Mouse (Mus musculus) lung, embryonic 14.5 days (tissue): ENCODE data around the gene Ak3. TPM values are rescaled to one million over a fixed set of nuclear protein-coding genes. Genes with fewer than 3 reads are reported as not detected.

ENCODE experiments used
- ATAC-seq: fragments of 200-750 bp; cut with Nextera tagmentation; 2 replicates; pipeline ENCODE4 v1.8.0; 2017; ENCODE audit warnings: mild to moderate bottlenecking, moderate TSS enrichment, moderate library complexity; ENCODE audit not compliant: insufficient read depth
- DNase-seq: peaks from one replicate; pipeline ENCODE4 v3.0.0-alpha.2; 2015
- H3K27ac ChIP-seq: fragments of 300-500 bp; sonication (generic); 2 replicates; pipeline ENCODE4 v1.5.1; 2014; ENCODE audit warnings: low read depth, mild to moderate bottlenecking, moderate library complexity
- H3K27me3 ChIP-seq: fragments of 300-500 bp; sonication (generic); 2 replicates; pipeline ENCODE4 v1.6.1; 2014; ENCODE audit warnings: low read length, control low read depth; ENCODE audit not compliant: insufficient read depth
- H3K36me3 ChIP-seq: fragments of 300-500 bp; sonication (generic); 2 replicates; pipeline ENCODE4 v1.6.1; 2014; ENCODE audit warnings: control low read depth; ENCODE audit not compliant: insufficient read depth
- H3K4me1 ChIP-seq: fragments of 300-500 bp; sonication (generic); 2 replicates; pipeline ENCODE4 v1.6.1; 2014; ENCODE audit warnings: antibody characterized with exemption, control low read depth; ENCODE audit not compliant: insufficient read depth
- H3K4me2 ChIP-seq: fragments of 300-500 bp; sonication (generic); 2 replicates; pipeline ENCODE4 v1.6.1; 2014; ENCODE audit warnings: mild to moderate bottlenecking
- H3K4me3 ChIP-seq: fragments of 300-500 bp; sonication (generic); 2 replicates; pipeline ENCODE4 v1.5.1; 2014; ENCODE audit warnings: low read depth, low read length
- H3K9ac ChIP-seq: fragments of 300-500 bp; sonication (generic); 2 replicates; pipeline ENCODE4 v1.6.1; 2014
- H3K9me3 ChIP-seq: fragments of 300-500 bp; sonication (generic); 2 replicates; pipeline ENCODE4 v1.6.1; 2016; ENCODE audit warnings: low read depth, low read length, control low read depth
- CTCF ChIP-seq: IDR thresholded peaks from 2 replicates; pipeline ENCODE4 v1.5.1; 2016; ENCODE audit warnings: antibody characterized with exemption, low read depth
- WGBS: fragments of 180-500 bp; shearing (Covaris S2); extraction: QIAGEN DNeasy Blood & Tissue Kit; methylation state at CpG from one replicate; pipeline ENCODE4 v1.1.7; 2014; 5-methylcytosine and 5-hydroxymethylcytosine counted together
- polyA plus RNA-seq: library from polyadenylated mRNA; unstranded; fragments of >200 nt; fragmentation: Nextera tagmentation; extraction: Ambion mirVana; gene quantifications from 2 replicates; pipeline ENCODE4 v1.2.1, GENCODE M21; 2014

Ak3 gene
- polyA plus RNA-seq, 1 experiment from 2014 or later, result 67.1 TPM

- Histone ChIP-seq H3K4me3 (no peak overlapping the region), H3K4me2 (no peak overlapping the region), H3K9me3 (no peaks in the 10 kb centered on the region), H3K27ac (no peak overlapping the region), H3K9ac (no peak overlapping the region), H3K27me3 (no peaks in the 10 kb centered on the region), H3K36me3 (0 out of 2 replicates have a peak, but pooled peaks cover 2% of the 10 kb centered on the region), H3K4me1 (0 out of 2 replicates have a peak, but pooled peaks cover 4% of the 10 kb centered on the region)
- no peak for ATAC-seq
- WGBS, result 77% methylated on average over 9 of the region's 9 CpGs
- DNase-seq, result no peak
- no peak for TF ChIP-seq CTCF
Observed at GRCm38 (mm10) chr19:29042647-29043046, 5.1 kb downstream of the Ak3 start.

- TF ChIP-seq CTCF, result no peak
- H3K27ac ChIP-seq, result no peak overlapping the region
- peaks cover 7% of the 10 kb centered on the region; the same call in 1 of the 2 replicates for H3K36me3 ChIP-seq
- H3K9me3 ChIP-seq, result no peaks in the 10 kb centered on the region
- ATAC-seq (no peak), DNase-seq (no peak)
- 67% methylated on average over 6 of the region's 6 CpGs for WGBS
- H3K4me3 ChIP-seq, result no peak overlapping the region
- H3K4me1 ChIP-seq, result 0 out of 2 replicates have a peak, but pooled peaks cover 4% of the 10 kb centered on the region
- no peak overlapping the region for H3K9ac ChIP-seq
- H3K27me3 ChIP-seq, result no peaks in the 10 kb centered on the region
- H3K4me2 ChIP-seq, result no peak overlapping the region
Observed at GRCm38 (mm10) chr19:29042143-29042542, 5.6 kb downstream of the Ak3 start.

- WGBS, result 60% methylated on average over 4 of the region's 4 CpGs
- Histone ChIP-seq H3K27me3 (no peaks in the 10 kb centered on the region), H3K36me3 (peaks cover 15% of the 10 kb centered on the region; the same call in 1 of the 2 replicates), H3K4me1 (no peaks in the 10 kb centered on the region), H3K9me3 (no peaks in the 10 kb centered on the region), H3K4me3 (no peak overlapping the region), H3K27ac (no peak overlapping the region), H3K4me2 (no peak overlapping the region), H3K9ac (no peak overlapping the region)
- no peak for TF ChIP-seq CTCF
- ATAC-seq (no peak), DNase-seq (no peak)
Observed at GRCm38 (mm10) chr19:29040206-29040605, 7.6 kb downstream of the Ak3 start.

- no peaks in the 10 kb centered on the region for H3K4me1 ChIP-seq
- peaks cover 15% of the 10 kb centered on the region; the same call in 1 of the 2 replicates for H3K36me3 ChIP-seq
- DNase-seq (no peak), ATAC-seq (no peak)
- no peak overlapping the region for H3K4me2 ChIP-seq
- H3K9me3 ChIP-seq, result no peaks in the 10 kb centered on the region
- TF ChIP-seq CTCF, result no peak
- no peak overlapping the region for H3K4me3 ChIP-seq
- H3K9ac ChIP-seq, result no peak overlapping the region
- no peaks in the 10 kb centered on the region for H3K27me3 ChIP-seq
- H3K27ac ChIP-seq, result no peak overlapping the region
Observed at GRCm38 (mm10) chr19:29039334-29039733, 8.4 kb downstream of the Ak3 start.

- no peak overlapping the region for H3K4me3 ChIP-seq
- ATAC-seq (no peak), DNase-seq (no peak)
- TF ChIP-seq CTCF, result no peak
- H3K9me3 ChIP-seq, result no peaks in the 10 kb centered on the region
- H3K27me3 ChIP-seq, result no peaks in the 10 kb centered on the region
- H3K9ac ChIP-seq, result no peak overlapping the region
- peaks cover 15% of the 10 kb centered on the region; the same call in 1 of the 2 replicates for H3K36me3 ChIP-seq
- no peaks in the 10 kb centered on the region for H3K4me1 ChIP-seq
- WGBS, result 87% methylated on average over 10 of the region's 10 CpGs
- H3K4me2 ChIP-seq, result no peak overlapping the region
- H3K27ac ChIP-seq, result no peak overlapping the region
Observed at GRCm38 (mm10) chr19:29037541-29037940, 10.2 kb downstream of the Ak3 start.

DNA sequence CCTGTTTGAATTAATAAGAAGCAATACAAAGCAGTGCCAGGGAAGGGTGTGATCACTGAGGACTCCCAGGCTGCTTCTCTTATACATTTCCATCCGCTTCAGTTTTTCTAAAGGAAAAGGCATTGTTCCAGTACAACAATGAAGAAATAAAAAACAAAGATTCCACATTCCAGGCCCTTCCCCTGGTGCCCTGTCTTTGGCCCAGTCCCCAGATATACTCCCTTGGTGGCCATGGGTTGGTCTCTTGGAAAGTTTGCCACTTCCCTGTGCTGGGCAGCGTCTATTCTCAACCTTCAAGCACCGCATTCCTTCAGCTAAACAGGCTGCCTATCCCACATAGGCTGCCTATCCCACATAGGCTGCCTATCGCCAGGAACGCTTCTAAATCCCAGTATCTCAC is 10.7 kb downstream of the Ak3 start:
- peaks cover 15% of the 10 kb centered on the region; the same call in 1 of the 2 replicates for H3K36me3 ChIP-seq
- H3K4me2 ChIP-seq, result no peak overlapping the region
- DNase-seq, result no peak
- ATAC-seq, result no peak
- H3K27me3 ChIP-seq, result no peaks in the 10 kb centered on the region
- TF ChIP-seq CTCF, result no peak
- 87% methylated on average over 5 of the region's 5 CpGs for WGBS
- no peak overlapping the region for H3K27ac ChIP-seq
- H3K4me3 ChIP-seq, result no peak overlapping the region
- no peaks in the 10 kb centered on the region for H3K4me1 ChIP-seq
- H3K9me3 ChIP-seq, result no peaks in the 10 kb centered on the region
- no peak overlapping the region for H3K9ac ChIP-seq

- H3K4me3 ChIP-seq, result no peak overlapping the region
- ATAC-seq, result no peak
- no peak overlapping the region for H3K4me2 ChIP-seq
- DNase-seq, result no peak
- H3K9me3 ChIP-seq, result no peaks in the 10 kb centered on the region
- H3K9ac ChIP-seq, result no peak overlapping the region
- peaks cover 24% of the 10 kb centered on the region; the same call in 1 of the 2 replicates for H3K36me3 ChIP-seq
- H3K27me3 ChIP-seq, result no peaks in the 10 kb centered on the region
- no peak overlapping the region for H3K27ac ChIP-seq
- TF ChIP-seq CTCF, result no peak
- H3K4me1 ChIP-seq, result no peaks in the 10 kb centered on the region
Observed at GRCm38 (mm10) chr19:29032662-29033061, 15.1 kb downstream of the Ak3 start.

GRCm38 (mm10) chr19:29031788-29032187 is 16.0 kb downstream of the Ak3 start:
- TF ChIP-seq CTCF, result no peak
- Histone ChIP-seq H3K27ac (no peak overlapping the region), H3K9ac (no peak overlapping the region), H3K27me3 (no peaks in the 10 kb centered on the region), H3K4me2 (no peak overlapping the region), H3K9me3 (no peaks in the 10 kb centered on the region), H3K4me3 (no peak overlapping the region), H3K4me1 (no peaks in the 10 kb centered on the region), H3K36me3 (peaks cover 16% of the 10 kb centered on the region; the same call in 1 of the 2 replicates)
- ATAC-seq (no peak), DNase-seq (no peak)
- WGBS, result 83% methylated on average over 3 of the region's 3 CpGs
